Mouse (Mus musculus) spleen, adult 18-20 months (tissue): Measurements from ENCODE around the gene St8sia1.

Source experiments
- DNase-seq, 2 experiments: peaks; one replicate each; pipeline ENCODE4 v3.0.0; 2022; ENCODE audit warnings: mixed read lengths in 2 of 2

St8sia1 gene

DNA sequence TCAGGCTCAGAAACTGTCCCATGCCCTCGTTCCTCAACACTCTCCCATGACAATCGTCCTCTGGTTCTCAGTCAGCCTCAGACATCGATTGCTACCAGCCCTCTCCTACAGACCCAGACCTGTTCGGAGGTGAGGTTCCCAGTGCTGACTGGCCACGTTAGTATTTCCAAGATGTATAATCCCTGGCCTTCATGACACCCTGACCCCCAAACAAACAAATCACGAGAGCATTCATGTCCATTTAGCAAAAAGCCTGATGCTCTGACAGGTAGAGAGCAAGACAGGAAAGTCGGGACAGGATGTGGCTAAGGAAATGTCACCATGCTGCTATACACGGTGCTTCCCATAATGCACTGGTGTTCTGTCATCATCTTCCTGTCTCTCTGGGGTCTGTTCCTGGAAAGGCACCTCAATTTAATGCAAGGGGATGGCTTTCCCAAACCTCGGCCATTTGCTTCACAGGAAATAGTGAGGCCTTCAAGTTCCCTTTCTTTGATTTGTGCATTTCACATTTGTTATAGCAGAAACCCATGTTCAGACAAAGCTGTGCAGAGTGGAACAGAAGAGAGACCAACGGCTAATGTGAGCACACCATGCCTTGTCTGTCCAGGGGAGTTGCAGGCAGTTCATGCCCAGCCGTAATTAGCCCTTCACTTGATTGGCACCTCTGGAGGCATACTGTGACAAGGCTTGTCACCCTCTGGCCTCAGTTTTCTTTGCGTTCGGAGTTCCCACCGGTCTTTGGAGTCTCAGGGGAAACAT, 184.3 kb downstream of the St8sia1 start:
- peak in 1 of 2 experiments; percentile 9 for DNase-seq

DNA sequence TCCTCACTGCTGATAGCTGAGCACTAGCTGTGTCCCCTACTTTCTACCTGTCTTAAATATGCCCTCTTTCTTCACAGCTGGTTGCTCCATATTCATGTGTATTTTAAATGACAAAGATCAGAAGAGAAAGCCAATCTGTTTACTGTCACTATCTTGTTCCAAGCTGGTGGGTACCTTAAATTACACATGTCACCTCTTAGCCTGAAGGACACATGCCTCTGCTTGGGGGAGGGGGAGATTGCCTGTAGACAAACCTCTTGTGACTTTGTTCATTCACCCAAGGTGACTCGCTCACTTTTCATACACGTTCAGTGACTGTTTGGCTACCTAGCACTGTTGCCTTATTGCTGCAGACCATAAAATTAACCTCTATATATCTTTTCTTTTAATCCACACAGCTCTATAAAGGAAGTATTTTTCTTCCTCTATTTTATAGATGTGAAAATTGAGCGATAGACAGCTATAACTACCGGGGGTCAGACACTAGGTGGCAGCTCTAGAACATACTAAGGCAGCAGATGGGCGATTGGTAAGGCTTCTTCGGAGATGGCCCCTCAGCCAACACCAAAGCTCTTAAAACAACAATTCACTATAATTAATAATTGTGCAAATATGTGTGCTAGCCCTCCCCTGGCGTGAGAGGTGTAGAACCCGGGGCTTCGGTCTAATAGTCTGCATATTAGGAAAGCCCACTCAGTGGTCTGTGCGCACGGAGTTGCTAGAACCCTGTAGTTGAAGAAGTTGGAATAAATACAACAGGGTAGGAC, 185.0 kb downstream of the St8sia1 start:
- peak in 1 of 2 experiments; percentile 38 for DNase-seq

DNA sequence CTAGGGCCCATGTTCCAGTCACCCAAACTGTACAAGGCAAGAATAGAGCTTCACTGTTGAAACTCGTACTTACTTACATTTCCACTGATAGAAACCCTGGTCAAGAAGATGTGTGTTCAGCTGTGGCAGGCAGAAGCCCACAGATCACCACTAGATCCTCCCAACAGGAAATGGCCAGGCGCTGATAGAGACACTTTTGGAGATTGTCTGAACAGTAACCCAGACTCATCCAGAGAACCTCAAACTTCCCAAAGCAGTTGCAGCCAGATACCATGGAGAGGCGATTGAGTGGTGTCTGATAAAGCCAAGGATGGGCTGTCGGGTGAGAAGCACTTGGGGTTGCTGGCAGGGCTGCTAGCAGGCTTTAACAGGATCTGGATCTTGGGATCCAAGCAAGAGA, 187.3 kb downstream of the St8sia1 start:
- no peak for DNase-seq

DNA sequence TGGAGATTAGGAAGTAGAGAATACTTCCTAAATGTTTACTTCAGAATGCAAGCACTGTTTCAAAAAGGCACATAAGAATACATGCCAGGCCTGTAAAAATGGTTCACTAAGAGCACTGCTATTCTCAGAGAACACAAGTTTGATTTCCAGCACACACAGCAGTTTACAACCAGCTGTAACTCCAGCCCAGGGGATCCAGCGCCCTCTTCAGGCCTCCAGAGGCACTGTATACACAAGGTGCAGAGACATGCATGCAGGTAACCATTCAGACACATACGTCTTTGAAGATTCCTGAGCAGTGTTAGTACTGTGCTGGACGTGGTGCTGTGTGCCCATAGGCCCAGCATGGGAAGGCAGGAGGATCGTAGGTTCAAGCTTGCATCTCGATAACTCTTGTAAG, 190.7 kb downstream of the St8sia1 start:
- DNase-seq, result no peak

DNA sequence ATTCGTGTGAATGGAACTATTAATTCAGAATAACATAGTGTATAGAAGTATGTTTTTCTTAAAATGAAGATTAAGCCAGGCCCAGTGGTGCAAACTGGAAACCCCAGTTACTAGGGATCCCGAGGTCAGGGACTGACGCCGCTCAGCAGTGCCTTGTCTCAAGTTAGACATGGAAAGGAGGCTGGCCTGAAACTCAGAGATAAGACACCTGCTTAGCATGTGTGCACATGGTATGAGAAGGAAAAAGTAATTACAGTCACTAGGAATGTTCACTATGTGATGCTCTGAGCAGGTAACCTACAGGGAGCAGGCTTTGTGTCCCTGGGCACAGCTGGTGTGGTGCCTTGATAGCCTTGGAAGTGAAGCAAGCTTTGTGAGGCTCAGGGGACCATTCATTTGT, 192.6 kb downstream of the St8sia1 start:
- no peak for DNase-seq
